Mouse (Mus musculus): ENCODE measurements around the gene Chrna4.

DNA sequence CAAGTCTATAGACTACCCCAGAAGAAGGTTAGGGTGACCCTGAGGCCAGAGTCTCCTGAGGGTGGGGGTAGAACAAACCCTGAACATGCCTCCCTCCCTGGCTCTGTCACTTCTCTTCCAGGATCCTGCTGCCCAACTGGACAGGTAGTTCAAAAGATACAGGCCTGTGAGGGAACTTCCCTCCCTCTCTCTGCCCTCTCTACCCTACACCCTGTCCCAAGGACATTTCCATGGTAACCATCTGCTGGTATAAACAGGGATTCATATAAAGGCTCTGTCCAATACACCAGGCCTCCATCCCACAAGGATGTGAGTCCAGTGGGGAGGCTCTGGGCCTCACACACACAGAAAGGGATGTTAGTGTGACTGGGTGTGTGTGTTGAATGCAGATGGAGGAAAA is 970 bp downstream of the Chrna4 start:
- no peak for TF ChIP-seq POLR2A (IDR thresholded peaks at IDR 0.05; ENCODE audit: borderline replicate concordance, control insufficient read depth, low read depth, low read length)
- no peak for TF ChIP-seq CTCF (IDR thresholded peaks at IDR 0.05; ENCODE audit: control insufficient read depth, insufficient read depth, low read length)
